Mouse (Mus musculus) midbrain, postnatal 0 days (tissue): Measurements from ENCODE around the gene Plxna4. TPM values are rescaled to one million over a fixed set of nuclear protein-coding genes. Genes with fewer than 3 reads are reported as not detected.

ENCODE experiments used
- ATAC-seq: fragments of 200-750 bp; cut with Nextera tagmentation; 2 replicates; pipeline ENCODE4 v1.8.0; 2017; ENCODE audit warnings: moderate number of reproducible peaks, mild to moderate bottlenecking, moderate TSS enrichment, moderate library complexity; ENCODE audit not compliant: low FRiP score
- DNase-seq: peaks from one replicate; pipeline ENCODE4 v3.0.0-alpha.2; 2015; ENCODE audit warnings: low spot score
- H3K27ac ChIP-seq: fragments of 300-500 bp; sonication (generic); 2 replicates; pipeline ENCODE4 v1.5.1; 2014; ENCODE audit warnings: low read depth, mild to moderate bottlenecking, low read length, mixed read lengths
- H3K27me3 ChIP-seq: fragments of 300-500 bp; sonication (generic); 2 replicates; pipeline ENCODE4 v1.6.1; 2014; ENCODE audit warnings: low read length, control low read depth, mixed read lengths; ENCODE audit not compliant: insufficient read depth
- H3K36me3 ChIP-seq: fragments of 300-500 bp; sonication (generic); 2 replicates; pipeline ENCODE4 v1.6.1; 2014; ENCODE audit warnings: low read length, control low read depth, mixed read lengths; ENCODE audit not compliant: insufficient read depth
- H3K4me1 ChIP-seq: fragments of 300-500 bp; sonication (generic); 2 replicates; pipeline ENCODE4 v1.6.1; 2014; ENCODE audit warnings: mild to moderate bottlenecking, control low read depth, antibody characterized with exemption, low read length, mixed read lengths; ENCODE audit not compliant: insufficient read depth
- H3K4me2 ChIP-seq: fragments of 300-500 bp; sonication (generic); 2 replicates; pipeline ENCODE4 v1.6.1; 2014; ENCODE audit warnings: low read depth, mild to moderate bottlenecking, low read length, mixed read lengths; ENCODE audit not compliant: poor library complexity, severe bottlenecking
- H3K4me3 ChIP-seq: fragments of 300-500 bp; sonication (generic); 2 replicates; pipeline ENCODE4 v1.5.1; 2014; ENCODE audit warnings: low read depth, mild to moderate bottlenecking, low read length, moderate library complexity
- H3K9ac ChIP-seq: fragments of 300-500 bp; sonication (generic); replicated peaks from 2 replicates; pipeline ENCODE4 v1.6.1; 2014; ENCODE audit warnings: mild to moderate bottlenecking, low read length, moderate library complexity, mixed read lengths; ENCODE audit not compliant: poor library complexity, severe bottlenecking
- H3K9me3 ChIP-seq: fragments of 300-500 bp; sonication (generic); 2 replicates; pipeline ENCODE4 v1.6.1; 2016; ENCODE audit warnings: low read length, control low read depth
- CTCF ChIP-seq: IDR thresholded peaks from 2 replicates; pipeline ENCODE4 v1.5.1; 2016; ENCODE audit warnings: antibody characterized with exemption, mild to moderate bottlenecking
- WGBS: fragments of 180-500 bp; shearing (Covaris S2); extraction: QIAGEN DNeasy Blood & Tissue Kit; methylation state at CpG from one replicate; pipeline ENCODE4 v1.1.7; 2014; 5-methylcytosine and 5-hydroxymethylcytosine counted together
- polyA plus RNA-seq: library from polyadenylated mRNA; unstranded; fragments of >200 nt; fragmentation: Nextera tagmentation; extraction: Ambion mirVana; gene quantifications from 2 replicates; pipeline ENCODE4 v1.2.1, GENCODE M21; 2015
- total RNA-seq: library from RNA; depleted of rRNA; stranded (reverse); fragments of >200 nt; gene quantifications from 2 replicates; pipeline ENCODE4 v1.2.3, GENCODE M21; 2014

The Plxna4 gene
- total and polyA plus RNA-seq, 2 experiments from 2014 or later = 9.6 to 39.7 TPM

DNA sequence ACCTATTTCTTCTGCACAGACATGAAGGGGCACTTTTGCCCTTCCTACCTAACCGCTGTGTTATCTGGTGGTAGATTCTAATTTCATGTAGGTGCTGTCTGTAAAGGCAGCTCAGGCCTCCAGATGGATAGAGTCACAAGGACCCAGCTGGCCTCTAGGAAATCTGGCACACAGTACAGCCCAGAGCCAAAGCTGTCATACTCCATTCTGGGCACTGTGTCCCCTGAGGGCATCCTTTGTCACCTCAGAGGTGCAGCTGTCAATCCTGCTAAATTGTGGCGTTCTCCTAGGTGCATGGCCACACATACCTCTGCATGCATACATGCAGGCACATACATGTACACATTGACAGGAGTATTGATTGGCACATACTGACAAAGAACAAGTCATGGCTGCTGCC, 394.9 kb downstream of the Plxna4 start:
- no peak overlapping the region for H3K4me3 ChIP-seq
- H3K4me1 ChIP-seq = no peaks in the 10 kb centered on the region
- H3K4me2 ChIP-seq = no peak overlapping the region
- DNase-seq (no peak), ATAC-seq (no peak)
- TF ChIP-seq CTCF = no peak
- 85% methylated on average over 2 of the region's 2 CpGs for WGBS
- no peaks in the 10 kb centered on the region for H3K27me3 ChIP-seq
- H3K9me3 ChIP-seq = no peaks in the 10 kb centered on the region
- H3K36me3 ChIP-seq = peaks cover 25% of the 10 kb centered on the region
- H3K9ac ChIP-seq = no peak overlapping the region
- no peak overlapping the region for H3K27ac ChIP-seq

DNA sequence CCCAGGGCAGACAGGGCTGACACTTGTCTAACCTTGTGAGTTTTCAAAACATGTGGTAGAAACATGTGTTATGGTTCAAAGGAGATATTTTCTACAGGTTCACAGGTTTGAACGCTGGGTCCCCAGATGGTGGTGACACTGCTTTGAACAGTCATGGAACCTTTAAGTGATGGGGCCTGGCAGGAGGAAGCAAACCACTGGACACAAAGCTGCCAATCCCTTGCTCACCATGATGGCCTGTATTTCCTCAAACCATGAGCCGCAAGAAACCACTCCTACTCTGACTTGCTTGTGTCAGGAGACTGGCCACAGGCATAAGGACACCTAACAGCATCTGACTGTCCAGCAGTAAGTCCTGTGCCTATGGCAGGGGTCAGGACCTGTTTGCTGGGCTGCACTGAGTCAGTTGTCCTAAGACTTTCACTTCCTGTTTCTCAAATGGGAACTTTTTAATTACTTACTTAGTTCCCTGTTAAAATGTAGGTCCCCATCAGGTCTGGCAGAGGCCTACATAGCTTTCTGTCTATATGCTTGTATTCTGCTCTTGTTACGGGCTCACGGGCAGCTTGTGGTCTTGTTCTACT, 403.5 kb downstream of the Plxna4 start:
- TF ChIP-seq CTCF = no peak
- ATAC-seq = no peak
- peaks cover 27% of the 10 kb centered on the region for H3K36me3 ChIP-seq

DNA sequence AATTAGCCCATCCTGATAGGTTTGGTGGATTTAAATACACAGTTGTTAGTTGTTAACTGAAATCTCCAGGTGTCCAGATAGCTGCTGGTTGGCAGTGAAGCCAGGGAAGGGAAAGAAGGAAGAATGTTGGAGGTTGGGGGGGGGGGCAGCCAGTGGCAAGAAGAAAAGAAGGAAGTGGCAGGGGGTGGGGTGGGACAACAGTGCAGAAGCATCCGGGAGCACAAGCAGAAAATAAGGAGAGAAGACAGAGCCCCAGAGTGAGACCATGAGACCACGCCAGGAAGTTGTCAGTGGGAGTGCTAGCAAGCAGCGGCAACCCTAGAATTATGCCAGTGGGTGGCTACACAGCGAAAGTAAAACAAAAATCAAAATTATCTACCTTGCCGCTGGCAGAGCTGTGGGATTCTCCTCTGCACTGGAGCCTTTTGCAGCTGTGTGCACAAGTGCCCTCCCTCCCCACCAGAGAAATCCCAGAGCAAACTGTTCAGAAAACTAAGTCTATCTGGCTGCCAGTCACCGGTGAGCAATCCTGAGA, 404.3 kb downstream of the Plxna4 start:
- H3K36me3 ChIP-seq = peaks cover 27% of the 10 kb centered on the region
- no peak for TF ChIP-seq CTCF

More for the DNA sequence above, 403.5 kb downstream of the Plxna4 start:
- H3K9me3 ChIP-seq = no peaks in the 10 kb centered on the region
- H3K4me1 ChIP-seq = no peaks in the 10 kb centered on the region
- H3K4me2 ChIP-seq = no peak overlapping the region
- no peak overlapping the region for H3K9ac ChIP-seq
- DNase-seq = no peak
- 96% methylated on average over 4 of the region's 4 CpGs for WGBS
- H3K27me3 ChIP-seq = no peaks in the 10 kb centered on the region
- no peak overlapping the region for H3K4me3 ChIP-seq
- no peak overlapping the region for H3K27ac ChIP-seq

DNA sequence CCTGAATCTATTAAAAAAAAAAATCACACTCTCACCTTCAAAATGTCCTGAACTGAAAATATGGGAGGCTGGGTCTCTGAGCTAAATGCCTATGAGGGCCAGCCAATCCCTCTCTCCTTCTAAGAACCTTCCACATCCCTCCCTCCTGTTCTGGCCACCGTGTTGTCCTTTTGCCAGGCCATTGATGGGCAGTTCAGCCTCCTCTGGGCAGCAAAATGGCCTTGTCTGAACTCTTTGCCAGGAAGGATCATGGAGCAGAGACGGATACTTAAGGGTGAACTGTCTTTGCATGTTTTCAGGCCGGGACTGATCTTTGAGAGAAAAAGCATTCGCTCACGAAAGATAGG, 408.0 kb downstream of the Plxna4 start:
- TF ChIP-seq CTCF = no peak
- Histone ChIP-seq H3K4me2 (no peak overlapping the region), H3K4me1 (no peaks in the 10 kb centered on the region), H3K4me3 (no peak overlapping the region), H3K27me3 (no peaks in the 10 kb centered on the region), H3K9me3 (no peaks in the 10 kb centered on the region), H3K36me3 (peaks cover 27% of the 10 kb centered on the region), H3K27ac (no peak overlapping the region), H3K9ac (no peak overlapping the region)
- ATAC-seq (no peak), DNase-seq (no peak)
- 82% methylated on average over 5 of the region's 5 CpGs for WGBS

More for the DNA sequence above, 404.3 kb downstream of the Plxna4 start:
- DNase-seq = no peak
- 77% methylated on average over 6 of the region's 6 CpGs for WGBS
- Histone ChIP-seq H3K4me3 (no peak overlapping the region), H3K9me3 (no peaks in the 10 kb centered on the region), H3K9ac (no peak overlapping the region), H3K27ac (no peak overlapping the region), H3K27me3 (no peaks in the 10 kb centered on the region), H3K4me2 (no peak overlapping the region), H3K4me1 (no peaks in the 10 kb centered on the region)
- no peak for ATAC-seq

DNA sequence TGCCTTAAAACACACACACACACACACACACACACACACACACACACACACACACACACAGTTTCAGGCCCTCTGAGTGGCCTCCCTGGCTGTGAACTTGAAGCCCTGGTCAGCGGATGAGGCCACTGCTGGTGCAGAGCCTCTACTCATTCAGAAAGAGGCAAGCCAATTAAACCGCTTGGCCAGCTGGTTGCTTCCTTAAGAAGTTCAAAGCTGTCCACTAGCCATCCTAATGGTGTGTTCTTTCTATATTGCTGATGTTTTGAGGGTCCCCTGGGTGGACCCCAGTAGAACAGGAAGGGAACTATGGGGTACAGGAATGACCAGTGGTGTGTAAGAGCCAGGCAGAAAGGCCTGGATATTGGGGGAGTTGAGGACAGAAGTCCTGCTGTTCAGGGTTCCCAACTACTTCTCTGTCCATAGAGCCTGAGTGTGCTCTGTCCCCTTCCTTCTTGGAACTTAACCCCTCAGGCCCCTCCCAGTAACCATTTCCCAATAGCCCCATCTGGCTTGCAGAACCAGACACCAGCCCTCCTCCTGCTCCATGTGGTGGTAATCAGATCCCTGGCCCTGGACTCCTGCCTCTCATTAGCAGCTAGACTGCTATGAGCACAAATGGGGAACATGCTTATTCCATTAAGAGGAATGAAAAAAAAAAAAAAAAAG, 408.5 kb downstream of the Plxna4 start:
- H3K36me3 ChIP-seq = peaks cover 23% of the 10 kb centered on the region
- ATAC-seq (no peak), DNase-seq (no peak)
- no peaks in the 10 kb centered on the region for H3K4me1 ChIP-seq
- H3K9me3 ChIP-seq = no peaks in the 10 kb centered on the region
- 91% methylated on average over 2 of the region's 2 CpGs for WGBS
- H3K27me3 ChIP-seq = no peaks in the 10 kb centered on the region
- H3K4me2 ChIP-seq = no peak overlapping the region
- no peak for TF ChIP-seq CTCF
- no peak overlapping the region for H3K9ac ChIP-seq
- no peak overlapping the region for H3K27ac ChIP-seq
- no peak overlapping the region for H3K4me3 ChIP-seq

DNA sequence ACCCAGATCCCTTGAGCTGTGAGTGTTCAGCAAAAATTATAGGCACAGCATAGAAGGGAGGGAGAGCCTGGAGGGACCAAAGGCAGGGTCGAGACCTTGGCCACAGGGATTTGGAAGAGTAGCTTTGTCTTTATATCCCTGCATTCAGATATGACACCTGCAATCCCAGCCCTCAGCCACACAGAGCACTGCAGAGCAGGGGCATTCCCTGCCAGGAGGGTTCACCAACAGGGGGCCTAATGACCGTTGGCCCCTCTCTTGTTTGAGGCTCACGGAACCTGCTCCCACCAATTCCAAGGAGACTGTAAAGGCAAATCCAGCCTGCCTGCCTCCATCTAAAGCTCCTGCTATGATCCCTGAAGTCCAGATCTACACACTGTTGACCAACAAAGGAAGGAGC, 410.1 kb downstream of the Plxna4 start:
- no peaks in the 10 kb centered on the region for H3K4me1 ChIP-seq
- H3K27ac ChIP-seq = no peak overlapping the region
- peaks cover 20% of the 10 kb centered on the region for H3K36me3 ChIP-seq
- no peaks in the 10 kb centered on the region for H3K27me3 ChIP-seq
- H3K9ac ChIP-seq = no peak overlapping the region
- peak; percentile 32 for TF ChIP-seq CTCF
- ATAC-seq = no peak
- H3K4me3 ChIP-seq = no peak overlapping the region
- DNase-seq = no peak
- 55% methylated on average over 3 of the region's 3 CpGs for WGBS
- H3K4me2 ChIP-seq = no peak overlapping the region
- H3K9me3 ChIP-seq = no peaks in the 10 kb centered on the region
